Mouse (Mus musculus) hindbrain, embryonic 14.5 days (tissue): Measurements from ENCODE around the gene Mpp4. TPM values are rescaled to one million over a fixed set of nuclear protein-coding genes. Genes with fewer than 3 reads are reported as not detected.

Experiments
- ATAC-seq: fragments of 200-750 bp; cut with Nextera tagmentation; 2 replicates; pipeline ENCODE4 v1.8.0; 2017; ENCODE audit warnings: moderate number of reproducible peaks, mild to moderate bottlenecking, moderate TSS enrichment, moderate library complexity; ENCODE audit not compliant: low FRiP score
- DNase-seq: peaks from one replicate; pipeline ENCODE4 v3.0.0-alpha.2; 2015; ENCODE audit warnings: low spot score
- H3K27ac ChIP-seq: fragments of 300-500 bp; sonication (generic); 2 replicates; pipeline ENCODE4 v1.5.1; 2014; ENCODE audit warnings: mild to moderate bottlenecking, moderate library complexity
- H3K27me3 ChIP-seq: fragments of 300-500 bp; sonication (generic); 2 replicates; pipeline ENCODE4 v1.6.1; 2014; ENCODE audit warnings: mild to moderate bottlenecking, low read length, mixed read lengths; ENCODE audit not compliant: control insufficient read depth, insufficient read depth
- H3K36me3 ChIP-seq: fragments of 300-500 bp; sonication (generic); replicated peaks from 2 replicates; pipeline ENCODE4 v1.6.1; 2014; ENCODE audit not compliant: control insufficient read depth, insufficient read depth
- H3K4me1 ChIP-seq: fragments of 300-500 bp; sonication (generic); replicated peaks from 2 replicates; pipeline ENCODE4 v1.6.1; 2014; ENCODE audit warnings: antibody characterized with exemption, low read length, mixed read lengths; ENCODE audit not compliant: control insufficient read depth, insufficient read depth
- H3K4me2 ChIP-seq: fragments of 300-500 bp; sonication (generic); replicated peaks from 2 replicates; pipeline ENCODE4 v1.6.1; 2014; ENCODE audit warnings: mild to moderate bottlenecking, moderate library complexity
- H3K4me3 ChIP-seq: fragments of 300-500 bp; sonication (generic); replicated peaks from 2 replicates; pipeline ENCODE4 v1.5.1; 2014; ENCODE audit warnings: mild to moderate bottlenecking, low read length
- H3K9ac ChIP-seq: fragments of 300-500 bp; sonication (generic); 2 replicates; pipeline ENCODE4 v1.6.1; 2014
- H3K9me3 ChIP-seq: fragments of 300-500 bp; sonication (generic); 2 replicates; pipeline ENCODE4 v1.6.1; 2016; ENCODE audit warnings: low read length; ENCODE audit not compliant: control insufficient read depth
- WGBS: fragments of 180-500 bp; shearing (Covaris S2); extraction: QIAGEN DNeasy Blood & Tissue Kit; methylation state at CpG from one replicate; pipeline ENCODE4 v1.1.7; 2014; 5-methylcytosine and 5-hydroxymethylcytosine counted together
- polyA plus RNA-seq: library from polyadenylated mRNA; unstranded; fragments of >200 nt; fragmentation: Nextera tagmentation; extraction: Ambion mirVana; gene quantifications from 2 replicates; pipeline ENCODE4 v1.2.1, GENCODE M21; 2014

The Mpp4 gene
- 1.1 and 1.4 TPM in 2 replicates for polyA plus RNA-seq

GRCm38 (mm10) chr1:59163030-59163461 lies at the start of gene Mpp4:
Gene Mpp4, minus strand, starts transcription at chr1:59163389.
- Histone ChIP-seq H3K4me3 (no peak within 1 kb of the TSS), H3K27me3 (no peaks in the 10 kb centered on the region), H3K27ac (no peak within 1 kb of the TSS), H3K9ac (no peak within 1 kb of the TSS), H3K4me2 (no peak within 1 kb of the TSS), H3K36me3 (peaks cover 58% of the 10 kb centered on the region), H3K4me1 (no peaks in the 10 kb centered on the region), H3K9me3 (no peaks in the 10 kb centered on the region)
- no peak for DNase-seq
- ATAC-seq: no peak
- 54% methylated on average over 12 of the region's 12 CpGs for WGBS

GRCm38 (mm10) chr1:59212951-59213350 lies 49.8 kb upstream of the Mpp4 start:
- Histone ChIP-seq H3K27me3 (no peaks in the 10 kb centered on the region), H3K9me3 (no peaks in the 10 kb centered on the region), H3K9ac (no peak overlapping the region), H3K4me3 (no peak overlapping the region), H3K4me1 (no peaks in the 10 kb centered on the region), H3K4me2 (no peak overlapping the region), H3K36me3 (peaks cover 60% of the 10 kb centered on the region), H3K27ac (no peak overlapping the region)
- DNase-seq (no peak), ATAC-seq (no peak)
- 50% methylated on average over 1 of the region's 1 CpGs for WGBS

GRCm38 (mm10) chr1:59212076-59212779 lies 49.0 kb upstream of the Mpp4 start:
- WGBS: 71% methylated on average over 5 of the region's 5 CpGs
- Histone ChIP-seq H3K4me1 (no peaks in the 10 kb centered on the region), H3K4me3 (no peak overlapping the region), H3K9me3 (no peaks in the 10 kb centered on the region), H3K9ac (no peak overlapping the region), H3K27me3 (no peaks in the 10 kb centered on the region), H3K36me3 (peaks cover 59% of the 10 kb centered on the region), H3K27ac (no peak overlapping the region), H3K4me2 (no peak overlapping the region)
- ATAC-seq (no peak), DNase-seq (no peak)

GRCm38 (mm10) chr1:59211651-59212050 lies 48.5 kb upstream of the Mpp4 start:
- WGBS: 91% methylated on average over 4 of the region's 4 CpGs
- ATAC-seq: no peak
- no peak overlapping the region for H3K4me3 ChIP-seq
- no peak overlapping the region for H3K4me2 ChIP-seq
- H3K9ac ChIP-seq: no peak overlapping the region
- no peak for DNase-seq
- no peaks in the 10 kb centered on the region for H3K27me3 ChIP-seq
- H3K4me1 ChIP-seq: no peaks in the 10 kb centered on the region
- H3K27ac ChIP-seq: no peak overlapping the region
- no peaks in the 10 kb centered on the region for H3K9me3 ChIP-seq
- H3K36me3 ChIP-seq: peaks cover 62% of the 10 kb centered on the region

GRCm38 (mm10) chr1:59208331-59208730 lies 45.1 kb upstream of the Mpp4 start:
- H3K4me1 ChIP-seq: no peaks in the 10 kb centered on the region
- H3K9ac ChIP-seq: no peak overlapping the region
- H3K4me3 ChIP-seq: no peak overlapping the region
- DNase-seq (no peak), ATAC-seq (no peak)
- no peak overlapping the region for H3K27ac ChIP-seq
- H3K36me3 ChIP-seq: peaks cover 46% of the 10 kb centered on the region
- H3K4me2 ChIP-seq: no peak overlapping the region
- WGBS: 90% methylated on average over 1 of the region's 1 CpGs
- H3K9me3 ChIP-seq: no peaks in the 10 kb centered on the region
- no peaks in the 10 kb centered on the region for H3K27me3 ChIP-seq

GRCm38 (mm10) chr1:59204489-59204888 lies 41.3 kb upstream of the Mpp4 start:
- no peak for DNase-seq
- Histone ChIP-seq H3K4me3 (no peak overlapping the region), H3K4me1 (no peaks in the 10 kb centered on the region), H3K36me3 (peaks cover 59% of the 10 kb centered on the region), H3K9me3 (no peaks in the 10 kb centered on the region), H3K9ac (no peak overlapping the region), H3K27me3 (no peaks in the 10 kb centered on the region), H3K27ac (no peak overlapping the region), H3K4me2 (no peak overlapping the region)
- ATAC-seq: no peak
- WGBS: 82% methylated on average over 1 of the region's 1 CpGs

GRCm38 (mm10) chr1:59202367-59202766 lies 39.2 kb upstream of the Mpp4 start:
- 86% methylated on average over 10 of the region's 10 CpGs for WGBS
- ATAC-seq: no peak
- no peaks in the 10 kb centered on the region for H3K9me3 ChIP-seq
- DNase-seq: no peak
- no peak overlapping the region for H3K4me2 ChIP-seq
- H3K27me3 ChIP-seq: no peaks in the 10 kb centered on the region
- H3K27ac ChIP-seq: no peak overlapping the region
- H3K4me3 ChIP-seq: no peak overlapping the region
- no peak overlapping the region for H3K9ac ChIP-seq
- H3K36me3 ChIP-seq: peaks cover 59% of the 10 kb centered on the region
- H3K4me1 ChIP-seq: no peaks in the 10 kb centered on the region

GRCm38 (mm10) chr1:59201561-59201960 lies 38.4 kb upstream of the Mpp4 start:
- Histone ChIP-seq H3K4me1 (no peaks in the 10 kb centered on the region), H3K27ac (no peak overlapping the region), H3K36me3 (peaks cover 57% of the 10 kb centered on the region), H3K9ac (no peak overlapping the region), H3K4me3 (no peak overlapping the region), H3K27me3 (no peaks in the 10 kb centered on the region), H3K4me2 (no peak overlapping the region), H3K9me3 (no peaks in the 10 kb centered on the region)
- 96% methylated on average over 1 of the region's 1 CpGs for WGBS
- DNase-seq (no peak), ATAC-seq (no peak)

GRCm38 (mm10) chr1:59200960-59201359 lies 37.8 kb upstream of the Mpp4 start:
- H3K9ac ChIP-seq: no peak overlapping the region
- H3K27ac ChIP-seq: no peak overlapping the region
- no peaks in the 10 kb centered on the region for H3K27me3 ChIP-seq
- H3K4me2 ChIP-seq: no peak overlapping the region
- no peak overlapping the region for H3K4me3 ChIP-seq
- 90% methylated on average over 5 of the region's 5 CpGs for WGBS
- DNase-seq (no peak), ATAC-seq (no peak)
- H3K4me1 ChIP-seq: no peaks in the 10 kb centered on the region
- H3K9me3 ChIP-seq: no peaks in the 10 kb centered on the region
- H3K36me3 ChIP-seq: peaks cover 60% of the 10 kb centered on the region

- ATAC-seq (no peak), DNase-seq (no peak)
- Histone ChIP-seq H3K9ac (no peak overlapping the region), H3K27ac (no peak overlapping the region), H3K36me3 (peaks cover 85% of the 10 kb centered on the region), H3K4me3 (no peak overlapping the region), H3K4me2 (no peak overlapping the region), H3K9me3 (no peaks in the 10 kb centered on the region), H3K27me3 (no peaks in the 10 kb centered on the region), H3K4me1 (no peaks in the 10 kb centered on the region)
- WGBS: 79% methylated on average over 6 of the region's 6 CpGs
Observed at GRCm38 (mm10) chr1:59194979-59195378, 31.8 kb upstream of the Mpp4 start.
